Mouse (Mus musculus) cerebellum, adult 9-11 months (tissue): Measurements from ENCODE around the gene Gm44502.
"Not testable (repeated sequence)": the region's sequence is repeated elsewhere in the genome, so short reads cannot be mapped to it uniquely, and the experiment has no call there.

Experiments used
- DNase-seq: peaks from one replicate; pipeline ENCODE4 v3.0.0; 2022

Gm44502 gene

DNA sequence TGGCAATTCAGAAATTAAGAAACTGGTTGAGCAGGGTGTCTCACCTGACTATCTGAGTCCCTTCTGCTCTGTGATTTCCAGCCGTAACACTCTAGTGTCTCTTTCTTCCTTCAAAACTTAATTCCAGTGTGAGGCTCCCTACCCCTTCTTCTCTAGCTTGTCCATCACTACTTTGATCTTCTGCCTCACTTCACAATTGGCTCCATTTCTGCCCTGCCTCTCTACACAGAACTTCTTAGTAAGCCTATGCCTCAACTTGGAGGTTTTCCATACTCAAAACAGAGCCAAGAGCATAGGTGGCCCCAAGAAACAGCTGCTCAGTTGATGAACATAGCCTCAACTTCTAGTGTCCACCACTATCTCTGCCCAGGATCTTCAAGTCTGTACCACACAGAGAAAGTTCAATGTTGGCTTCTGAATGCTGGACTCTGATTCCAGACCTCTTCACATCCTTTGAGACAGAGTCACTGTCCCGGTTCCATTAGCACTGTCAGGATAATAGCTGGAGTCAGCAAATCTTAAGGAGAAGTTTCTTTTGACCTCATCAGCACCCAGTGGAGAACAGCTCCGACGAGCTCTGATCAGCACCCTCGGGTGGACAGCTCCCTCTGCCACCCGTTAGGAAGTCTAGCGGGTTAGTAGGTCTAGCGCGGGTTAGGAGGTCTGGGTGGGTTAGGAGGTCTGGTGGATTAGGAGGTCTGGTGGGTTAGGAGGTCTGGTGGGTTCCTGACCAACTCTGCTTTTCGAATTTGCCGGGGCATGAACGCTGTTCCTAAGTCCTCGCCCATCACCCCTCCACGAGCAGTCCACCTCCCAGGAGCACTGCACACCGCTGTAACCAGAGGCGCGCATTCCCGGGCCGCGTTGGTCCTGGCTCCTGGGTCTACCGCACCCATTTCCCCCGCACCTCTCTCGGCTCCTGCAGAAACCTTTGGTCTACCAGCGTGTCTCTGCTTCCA, 23.7 kb upstream of the Gm44502 start:
- DNase-seq: peak; percentile 39

DNA sequence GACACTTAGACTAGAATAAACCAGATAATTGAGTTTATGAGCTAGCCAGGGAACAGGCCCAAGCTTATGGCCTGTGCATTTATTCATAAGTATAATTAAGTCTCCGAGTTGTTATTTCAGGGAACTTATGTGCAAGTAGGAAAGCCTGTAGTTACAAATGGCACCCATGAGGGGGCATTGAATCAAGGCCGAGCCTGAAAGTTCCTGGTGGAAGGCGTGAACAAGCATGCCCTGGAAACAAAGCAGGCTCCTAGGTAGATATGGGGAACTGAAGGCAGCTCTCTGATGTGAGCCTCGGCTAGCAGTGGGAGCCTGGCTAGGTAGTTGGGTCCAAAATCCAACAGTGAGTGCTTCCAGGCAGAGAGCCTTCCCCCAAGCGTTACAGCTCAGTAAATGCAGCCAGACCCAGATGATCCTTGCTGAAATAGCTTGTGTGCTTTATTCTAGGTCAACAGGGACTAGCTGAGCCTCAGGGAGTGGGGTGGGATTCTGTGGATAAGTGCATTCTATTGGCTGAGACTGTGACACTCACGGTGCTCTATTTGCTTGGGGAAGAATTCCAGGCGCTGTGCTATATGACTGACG, 13.1 kb upstream of the Gm44502 start:
- peak; percentile 47 for DNase-seq

DNA sequence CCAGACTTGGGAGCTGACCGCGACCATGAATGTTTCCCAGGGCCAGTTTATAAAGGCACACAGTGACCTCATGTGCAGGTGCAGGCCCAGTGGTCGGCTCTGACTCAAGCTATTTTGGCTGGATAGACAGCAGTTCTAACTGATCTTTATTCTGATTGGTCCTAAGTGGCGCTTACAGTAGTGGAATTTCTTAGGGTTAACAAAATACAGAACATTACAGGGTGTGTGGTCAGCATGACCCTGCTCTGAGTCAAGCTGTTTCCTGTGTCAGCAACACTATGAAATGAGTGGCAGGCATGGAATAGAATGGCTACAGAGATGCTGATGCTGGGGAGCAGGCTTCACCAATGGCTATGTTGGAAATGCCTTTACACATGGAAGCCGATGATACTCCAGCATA, 6.4 kb upstream of the Gm44502 start:
- DNase-seq: no peak

GRCm38 (mm10) chr15:89434136-89434535, 4.6 kb upstream of the Gm44502 start:
- peak; percentile 33 for DNase-seq

DNA sequence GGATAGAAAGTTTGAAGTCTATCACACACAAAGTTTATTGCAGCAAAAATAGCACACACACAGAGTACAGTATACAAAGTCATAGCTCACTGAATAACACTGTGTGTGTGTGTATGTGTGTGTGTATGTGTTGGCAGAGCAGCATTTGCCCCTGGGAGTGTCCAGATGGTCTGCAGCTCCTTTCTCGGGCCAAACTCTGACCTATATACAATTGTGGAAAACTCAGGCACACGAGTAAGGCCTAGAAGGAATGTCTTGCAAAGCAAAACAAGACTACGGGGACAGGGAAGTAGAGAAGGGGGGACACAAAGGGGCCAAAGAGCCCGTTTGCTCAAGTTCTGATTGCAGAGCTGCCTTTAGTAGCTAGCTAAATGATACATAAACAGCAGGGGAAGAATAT, 3.5 kb upstream of the Gm44502 start:
- peak; percentile 71 for DNase-seq

DNA sequence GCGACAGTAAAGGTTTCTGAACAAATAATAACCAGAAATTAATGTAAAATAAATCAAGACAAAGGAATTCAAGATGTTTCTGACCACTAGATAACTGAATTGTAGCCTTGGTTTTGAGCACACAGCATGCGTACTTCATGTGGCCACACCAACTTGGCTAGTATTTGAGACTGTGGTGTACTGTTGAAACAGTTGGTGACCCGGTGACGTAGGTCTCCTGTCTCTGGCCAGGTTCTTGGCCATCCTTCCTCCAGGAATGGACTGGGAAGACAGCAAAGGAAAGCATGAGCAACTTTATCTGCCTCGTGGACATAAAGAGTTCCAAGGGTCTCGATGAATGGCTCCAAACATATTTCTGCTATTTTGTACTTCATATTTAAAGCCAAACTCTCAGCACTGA, 2.3 kb upstream of the Gm44502 start:
- peak; percentile 40 for DNase-seq

DNA sequence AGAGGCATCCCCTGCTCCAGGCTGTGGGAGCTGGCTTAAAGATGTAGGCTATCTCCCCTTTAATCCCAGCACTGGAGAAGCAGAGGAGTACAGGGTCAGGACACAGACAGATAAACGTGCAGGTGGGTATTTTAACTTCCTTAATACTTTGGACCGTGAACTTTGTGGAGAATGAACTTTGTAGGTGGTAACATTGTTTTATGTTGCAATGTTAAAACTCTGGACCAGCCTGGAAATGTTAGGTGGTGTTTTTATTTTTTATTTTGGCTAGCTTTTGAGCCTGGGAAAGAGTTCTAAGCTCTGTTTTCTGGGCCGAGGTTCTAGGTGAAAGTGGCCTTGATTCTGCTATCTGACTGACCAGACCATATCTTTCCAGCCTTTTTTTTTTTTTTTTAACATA, 1.8 kb upstream of the Gm44502 start:
- DNase-seq: no peak

- not testable (repeated sequence) for DNase-seq
Measured at GRCm38 (mm10) chr15:89430771-89431170, 1.3 kb upstream of the Gm44502 start.

DNA sequence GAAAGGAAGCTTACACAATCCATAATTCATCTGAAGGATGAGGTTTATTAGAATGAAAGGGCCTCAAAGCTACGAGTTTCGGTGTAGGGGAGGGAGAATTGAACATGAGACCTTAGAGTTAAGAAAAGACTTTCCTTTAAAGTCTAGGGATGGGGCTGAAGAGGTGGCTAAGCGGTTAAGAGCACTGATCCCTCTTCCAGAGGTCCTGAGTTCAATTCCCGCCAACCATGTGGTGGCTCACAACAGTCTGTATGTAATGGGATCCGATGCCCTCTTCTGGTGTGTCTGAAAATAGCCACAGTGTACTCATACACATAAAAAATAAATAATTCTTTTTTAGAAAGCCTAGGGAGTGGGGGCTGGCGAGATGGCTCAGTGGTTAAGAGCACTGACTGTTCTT, 845 bp upstream of the Gm44502 start:
- DNase-seq: peak; percentile 59

DNA sequence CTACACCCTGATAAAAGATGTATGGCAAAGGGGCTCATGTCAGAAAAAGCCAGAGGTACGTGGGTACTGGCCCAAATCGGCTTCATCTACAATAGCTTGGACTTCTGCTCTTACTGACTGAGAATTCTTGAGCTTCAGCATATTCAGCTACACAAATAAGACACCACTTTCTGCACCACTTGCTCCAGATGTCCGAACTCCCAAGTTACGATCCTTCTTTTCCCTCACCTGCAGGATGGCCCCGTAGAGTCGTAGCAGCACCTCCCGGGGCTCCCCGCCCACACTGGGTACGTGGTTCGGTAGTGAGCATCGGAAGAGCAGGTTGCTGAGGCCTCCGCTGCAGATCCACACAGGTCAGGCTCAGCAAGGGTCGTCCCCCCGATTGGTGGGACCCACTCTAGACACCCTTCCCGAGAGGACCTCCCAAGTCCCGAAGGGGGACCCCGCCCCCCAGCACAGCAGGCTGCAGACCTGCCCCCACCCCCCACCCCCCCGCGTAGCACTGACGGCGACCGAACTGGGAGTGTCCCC, 610 bp downstream of the Gm44502 start:
- DNase-seq: no peak

DNA sequence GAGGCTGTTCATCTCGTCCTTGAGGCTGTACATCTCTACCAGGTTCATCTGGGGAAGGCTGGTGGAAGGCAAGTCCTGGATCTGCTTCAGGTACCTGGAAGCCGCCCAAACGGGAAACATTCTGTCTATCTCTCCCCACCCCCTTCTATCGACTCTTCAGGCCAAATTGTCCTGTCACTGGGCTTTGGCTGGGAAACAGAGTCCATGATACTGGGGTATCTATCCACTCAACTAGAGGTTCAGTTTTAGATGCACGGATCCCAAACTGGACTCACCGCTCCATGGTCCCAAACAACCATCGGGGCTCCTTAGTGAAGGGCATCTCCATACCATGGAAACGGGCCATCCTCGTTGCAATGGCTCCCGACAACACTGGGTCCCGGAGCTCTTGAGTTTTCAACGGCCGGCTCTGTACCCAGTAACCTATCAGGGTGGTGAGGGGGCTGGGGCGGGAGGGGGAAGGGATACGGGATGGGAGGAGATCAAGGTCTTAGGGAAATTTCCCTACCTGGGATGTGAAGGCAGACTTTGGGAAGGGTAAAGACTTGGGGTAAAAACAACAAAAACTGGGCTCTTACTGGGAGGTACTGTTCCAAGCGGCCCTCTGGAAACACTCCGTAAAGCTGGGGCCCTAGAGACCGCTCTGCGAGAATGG, 1.2 kb downstream of the Gm44502 start:
- DNase-seq: peak; percentile 55

GRCm38 (mm10) chr15:89426716-89427115, 2.8 kb downstream of the Gm44502 start:
- DNase-seq: peak; percentile 34

DNA sequence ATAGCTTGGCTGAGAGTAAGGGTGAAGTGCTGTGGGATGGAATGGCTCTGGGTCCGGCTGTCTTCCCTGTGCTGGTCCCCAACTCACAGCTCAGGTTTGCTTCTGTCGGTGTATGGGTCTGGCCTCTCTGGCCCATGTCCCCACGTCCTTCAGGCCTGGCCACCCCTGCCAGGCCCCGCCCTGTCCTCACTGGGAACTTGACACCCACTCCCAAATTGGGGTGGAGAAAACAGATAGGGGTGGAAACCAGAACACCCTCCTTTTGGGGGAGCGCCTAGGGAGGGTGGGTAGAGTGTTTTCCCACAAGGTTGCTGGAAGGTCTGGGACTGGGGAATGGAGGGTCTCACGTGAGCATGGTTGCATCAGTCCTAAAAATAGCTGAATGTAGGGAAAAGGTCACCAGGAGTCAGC, 3.8 kb downstream of the Gm44502 start, which contains the start of gene Cpt1b:
TSS of gene Cpt1b (minus strand) at position 153 of the 411 bp plus-strand sequence.
- DNase-seq: peak; percentile 40

GRCm38 (mm10) chr15:89424621-89425020, 4.9 kb downstream of the Gm44502 start:
- DNase-seq: no peak

GRCm38 (mm10) chr15:89421938-89422337, 7.6 kb downstream of the Gm44502 start:
- DNase-seq: peak; percentile 60

DNA sequence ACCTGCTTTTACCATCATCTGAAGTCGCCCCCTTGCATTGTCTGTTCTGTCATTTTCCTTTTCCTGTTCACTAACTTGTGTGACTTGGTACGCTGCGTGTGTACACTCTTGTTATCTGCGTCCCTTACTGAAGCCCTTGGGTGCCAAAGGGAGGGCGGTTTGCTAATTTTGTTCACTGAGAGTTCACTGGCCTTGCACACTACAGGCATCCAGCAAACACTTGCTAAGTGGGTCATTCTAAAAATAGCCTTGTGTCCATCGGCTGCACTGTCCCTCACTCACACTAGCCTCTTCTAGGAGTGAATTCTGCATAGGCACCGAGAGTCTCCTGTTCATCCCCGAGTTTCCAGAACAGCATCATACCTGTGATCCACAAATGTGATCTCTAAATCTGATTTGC, 14.2 kb downstream of the Gm44502 start:
- peak; percentile 39 for DNase-seq

- DNase-seq: no peak
Measured at GRCm38 (mm10) chr15:89410118-89410517, 19.4 kb downstream of the Gm44502 start, which contains the start of gene Syce3. Gene Syce3, minus strand, starts transcription at chr15:89410503.

GRCm38 (mm10) chr15:89406691-89407090, 22.8 kb downstream of the Gm44502 start:
- no peak for DNase-seq

GRCm38 (mm10) chr15:89404831-89405623, 24.5 kb downstream of the Gm44502 start:
- no peak for DNase-seq

DNA sequence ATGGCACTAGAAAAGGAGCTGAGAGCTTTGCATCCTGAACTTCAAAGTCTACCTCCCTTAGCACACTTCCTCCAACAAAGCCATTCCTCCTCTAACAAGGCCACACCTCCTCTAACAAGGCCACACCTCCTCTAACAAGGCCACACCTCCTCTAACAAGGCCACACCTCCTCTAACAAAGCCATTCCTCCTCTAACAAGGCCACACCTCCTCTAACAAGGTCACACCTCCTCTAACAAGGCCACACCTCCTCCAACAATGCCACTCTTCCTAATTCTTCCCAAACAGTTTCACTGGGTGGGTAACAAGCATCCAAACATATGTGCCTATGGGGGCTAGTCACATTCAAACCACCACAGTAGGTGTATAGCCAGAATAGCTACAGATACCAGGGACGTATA, 27.0 kb downstream of the Gm44502 start:
- no peak for DNase-seq

DNA sequence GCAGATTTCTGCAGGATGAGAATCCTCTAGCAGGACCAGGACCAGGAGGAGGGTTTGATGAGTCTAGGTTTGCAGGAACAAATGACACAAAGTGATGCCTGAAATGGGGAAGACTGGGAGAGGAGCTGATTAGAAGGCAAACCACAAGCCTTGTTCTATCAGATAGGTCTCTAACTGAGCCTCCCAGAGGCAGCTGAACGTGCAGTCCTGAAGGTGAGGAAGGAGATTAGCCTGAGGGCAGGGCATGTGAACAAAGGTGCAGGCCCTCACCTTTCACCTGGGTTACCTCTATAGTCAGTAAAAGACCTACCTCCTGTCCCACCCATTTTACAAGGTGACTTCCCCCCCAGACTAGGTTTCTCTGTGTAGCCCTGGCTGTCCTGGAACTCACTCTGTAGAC, 29.8 kb downstream of the Gm44502 start:
- no peak for DNase-seq

DNA sequence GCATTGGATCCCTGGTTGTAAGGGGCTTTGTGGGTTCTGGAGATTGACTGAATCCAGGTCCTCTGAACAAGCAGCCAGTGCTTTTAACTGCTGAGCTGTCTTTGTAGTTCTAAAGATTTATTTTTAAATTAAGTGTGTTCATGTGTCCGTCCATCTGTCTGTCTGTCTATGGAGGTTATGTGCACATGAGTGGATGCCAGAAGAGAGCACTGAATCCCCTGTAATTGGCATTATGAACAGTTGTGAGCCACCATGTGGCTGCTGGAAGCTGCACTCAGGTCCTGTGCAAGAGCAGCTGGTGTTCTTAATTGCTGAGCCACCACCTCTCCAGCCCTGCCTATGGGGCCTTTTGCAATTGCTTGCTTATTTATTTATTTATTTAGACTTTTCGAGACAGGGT, 31.4 kb downstream of the Gm44502 start:
- DNase-seq: no peak
